Mouse (Mus musculus) frontal cortex, postnatal 14 days (tissue): ENCODE results near the gene Mecr.

ENCODE experiments used
- DNase-seq, 2 experiments: peaks; one replicate each; pipeline ENCODE4 v3.0.0; 2022; ENCODE audit warnings: low spot score in 2 of 2

The Mecr gene

DNA sequence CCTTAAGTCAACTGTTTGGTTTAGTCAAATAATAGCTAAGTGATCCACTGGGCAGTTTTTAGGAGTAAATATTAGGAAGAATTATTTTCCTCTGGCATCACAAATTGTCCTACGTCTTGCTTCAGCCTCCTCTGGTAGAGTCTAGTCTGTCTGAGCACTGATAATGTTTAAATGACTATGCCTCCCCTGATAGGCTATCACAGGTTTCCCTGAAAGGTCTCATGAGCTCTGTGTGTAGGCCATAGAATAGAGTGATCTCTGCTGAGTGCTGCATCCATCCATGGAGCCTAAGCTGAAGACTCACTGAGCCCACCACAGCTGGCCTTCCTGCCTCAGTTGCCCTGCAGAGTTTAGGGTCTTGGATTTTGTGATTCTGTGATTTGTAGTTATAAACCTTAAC, 45.3 kb downstream of the Mecr start:
- DNase-seq: no peak

GRCm38 (mm10) chr4:131890692-131891091, 47.4 kb downstream of the Mecr start:
- no peak for DNase-seq

GRCm38 (mm10) chr4:131897109-131897508, 53.8 kb downstream of the Mecr start:
- no peak for DNase-seq

- DNase-seq: no peak
Observed at GRCm38 (mm10) chr4:131897787-131898186, 54.5 kb downstream of the Mecr start.

GRCm38 (mm10) chr4:131898503-131899179, 55.4 kb downstream of the Mecr start:
- no peak for DNase-seq

DNA sequence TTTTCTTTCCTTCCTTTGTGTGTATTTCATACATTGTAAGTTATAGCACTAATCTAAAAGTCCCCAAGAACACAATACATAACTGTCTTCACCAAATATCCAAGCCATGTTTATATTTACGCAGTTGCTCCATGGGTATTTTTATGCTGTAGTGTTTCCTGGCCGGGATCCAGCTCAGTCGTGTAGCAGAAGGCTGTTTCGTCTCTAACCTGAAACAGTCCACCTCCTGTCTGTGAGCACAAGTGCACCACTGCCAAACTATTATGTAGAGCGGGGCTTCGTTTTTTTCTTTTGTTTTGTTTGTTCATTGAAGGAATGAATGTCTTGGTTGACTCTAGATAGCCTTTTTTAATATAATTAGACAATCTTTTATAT, 55.9 kb downstream of the Mecr start:
- DNase-seq: no peak

DNA sequence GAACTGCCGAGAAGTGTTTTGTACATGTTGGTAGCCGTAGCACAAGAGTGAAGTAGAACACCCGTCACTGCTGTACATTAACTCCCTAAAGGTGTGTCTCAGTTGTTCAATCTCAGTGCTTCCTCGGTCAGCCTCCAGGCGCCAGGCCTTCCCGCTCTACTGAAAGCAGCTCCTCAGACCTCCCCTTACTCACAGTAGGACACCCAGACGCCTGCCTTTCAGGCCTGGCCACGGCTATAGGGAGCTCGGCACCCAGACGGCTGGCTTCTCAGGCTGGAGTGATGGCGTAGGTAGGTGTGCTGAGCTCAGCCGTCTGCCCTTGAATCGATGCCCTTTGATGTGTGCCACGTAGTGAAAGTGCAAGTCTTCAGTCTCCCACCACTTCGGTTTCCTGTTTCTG, 57.8 kb downstream of the Mecr start:
- no peak for DNase-seq

- DNase-seq: peak in 1 of 2 experiments; percentile 43
Observed at GRCm38 (mm10) chr4:131904478-131904877, 61.2 kb downstream of the Mecr start.

DNA sequence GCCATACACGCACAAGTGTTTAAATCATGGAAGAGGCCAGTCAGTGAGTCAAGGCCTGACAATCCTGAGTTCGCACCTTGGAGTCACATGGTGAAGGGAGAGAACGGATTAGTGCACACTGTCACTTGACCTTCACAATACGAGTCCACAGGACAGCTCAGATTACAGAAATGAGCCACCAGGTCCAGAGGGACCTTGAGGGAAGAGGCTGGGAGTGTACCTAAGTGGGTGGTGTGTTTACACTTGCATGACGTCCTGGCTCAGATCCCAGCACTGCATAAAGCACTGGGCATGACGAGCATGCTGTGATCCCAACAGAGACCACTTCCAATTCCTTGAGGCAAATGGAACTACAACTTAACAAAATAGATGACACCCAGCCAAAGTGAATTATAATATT, 63.2 kb downstream of the Mecr start:
- no peak for DNase-seq

- DNase-seq: no peak
Observed at GRCm38 (mm10) chr4:131907912-131908311, 64.6 kb downstream of the Mecr start.

DNA sequence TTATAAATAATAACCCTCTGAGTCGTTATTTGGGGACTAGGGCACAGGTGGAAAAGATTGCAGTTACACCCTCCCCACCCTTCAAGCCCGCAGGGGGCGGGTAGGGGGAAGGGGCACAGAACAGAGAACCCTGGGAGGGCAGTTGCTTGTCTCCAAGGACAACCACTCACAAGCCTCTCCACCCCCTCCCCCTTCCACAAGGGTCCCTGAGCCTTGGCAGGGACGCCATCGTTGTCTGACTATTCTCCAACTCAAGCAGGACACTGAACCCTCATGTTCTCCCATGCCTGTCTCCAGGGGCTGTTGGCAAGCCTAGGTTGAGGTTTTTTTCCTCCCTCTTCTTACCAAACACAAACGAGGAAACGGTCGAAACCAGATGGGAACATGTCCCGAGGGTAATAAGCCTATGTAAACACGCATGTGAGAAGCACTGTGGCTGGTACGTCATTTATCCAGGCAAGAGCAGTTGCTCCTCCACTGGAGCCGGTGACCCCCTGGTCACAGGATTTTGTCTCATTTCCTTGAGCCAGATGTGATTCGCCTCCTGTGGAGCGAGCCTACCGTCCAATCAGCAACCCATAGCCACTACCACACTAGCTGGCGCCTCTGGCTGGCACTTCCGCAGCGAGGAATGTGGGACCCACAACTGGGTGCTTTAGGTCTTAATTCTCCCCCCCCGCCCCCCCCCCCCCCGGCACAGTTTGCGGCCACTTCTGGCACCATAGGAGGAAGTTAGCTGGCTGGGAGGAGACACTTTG, 67.1 kb downstream of the Mecr start:
- DNase-seq: no peak

GRCm38 (mm10) chr4:131911521-131911920, 68.3 kb downstream of the Mecr start:
- DNase-seq: no peak

DNA sequence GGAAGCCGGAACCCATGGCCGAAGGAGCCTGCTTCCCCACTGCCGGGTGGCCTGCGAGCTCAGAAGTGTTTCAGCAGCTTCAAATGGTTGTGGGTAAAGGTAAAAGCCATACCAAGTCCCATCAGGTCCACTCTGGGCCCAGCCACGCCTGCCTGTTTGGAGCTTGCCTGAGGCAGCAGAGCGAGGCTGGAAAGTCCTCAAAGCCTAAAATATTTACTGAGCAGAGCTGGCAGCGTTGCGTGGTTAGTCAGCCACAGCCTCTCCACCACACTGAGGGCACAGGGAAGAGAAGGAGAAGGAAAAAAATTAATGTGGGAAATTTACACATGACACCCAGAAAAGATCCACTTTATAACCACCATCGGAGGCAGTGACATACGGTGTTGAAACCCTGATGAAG, 70.3 kb downstream of the Mecr start:
- DNase-seq: no peak

DNA sequence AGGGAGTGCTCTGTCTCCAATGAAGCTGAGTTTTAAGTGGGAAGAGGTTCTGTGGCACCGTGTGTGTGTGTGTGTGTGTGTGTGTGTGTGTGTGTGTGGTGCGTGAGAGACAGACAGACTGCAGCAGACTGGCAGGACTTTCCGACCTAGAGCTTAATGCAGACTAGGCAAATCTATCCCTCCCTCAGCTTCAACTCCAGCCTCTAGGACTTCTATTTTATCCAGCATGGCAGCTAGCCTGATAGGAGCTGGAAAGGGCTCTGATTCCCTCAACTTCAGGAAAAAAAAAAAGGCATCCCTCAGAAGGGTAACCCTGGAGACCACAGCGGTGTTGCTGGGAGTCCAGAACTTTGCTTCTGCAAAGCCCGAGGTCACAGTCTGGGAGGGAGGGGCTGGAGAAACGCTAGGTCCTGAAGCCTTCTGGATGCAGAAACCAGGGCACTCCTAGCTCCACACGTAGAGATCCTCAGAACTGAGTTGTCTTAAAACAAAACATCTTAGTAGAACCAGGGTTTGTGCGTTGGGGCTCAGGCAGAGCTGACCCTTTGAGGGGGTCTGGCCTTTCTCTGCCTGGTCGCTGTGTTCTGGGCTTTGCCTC, 70.9 kb downstream of the Mecr start:
- DNase-seq: no peak

GRCm38 (mm10) chr4:131914891-131915469, 71.7 kb downstream of the Mecr start:
- no peak for DNase-seq

GRCm38 (mm10) chr4:131915821-131916328, 72.6 kb downstream of the Mecr start:
- no peak for DNase-seq

- DNase-seq: peak in 1 of 2 experiments; percentile 68
Observed at GRCm38 (mm10) chr4:131916425-131916824, 73.2 kb downstream of the Mecr start.

DNA sequence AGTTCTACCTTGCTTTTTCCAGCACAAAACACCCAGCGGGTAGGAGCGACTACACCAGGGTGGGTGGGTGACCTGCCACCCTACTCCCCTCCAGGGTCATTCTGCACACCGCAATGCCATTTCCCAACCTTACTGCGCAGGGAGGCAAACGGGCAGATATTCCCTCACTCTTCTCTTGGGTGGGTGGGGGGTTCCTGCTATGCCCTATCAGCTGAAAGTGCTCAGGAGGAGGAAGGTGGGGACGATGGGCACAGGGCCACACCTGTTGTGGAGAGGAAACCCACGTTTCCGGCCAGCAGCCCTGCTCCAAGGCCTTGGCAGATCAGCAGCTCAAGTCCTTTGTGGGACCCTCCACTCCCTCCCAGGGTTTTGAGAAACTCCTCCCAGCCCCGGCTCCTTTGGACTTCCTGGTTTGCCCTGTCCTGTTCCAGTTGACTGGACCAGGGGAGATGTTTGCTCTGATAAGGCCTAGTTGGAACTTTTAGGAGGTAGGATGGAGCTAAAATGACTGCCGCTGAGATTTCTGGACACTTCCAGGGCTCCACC, 73.8 kb downstream of the Mecr start:
- DNase-seq: no peak
